9 mouse cellular contexts compared by ENCODE assay signal in the genomic region with DNA sequence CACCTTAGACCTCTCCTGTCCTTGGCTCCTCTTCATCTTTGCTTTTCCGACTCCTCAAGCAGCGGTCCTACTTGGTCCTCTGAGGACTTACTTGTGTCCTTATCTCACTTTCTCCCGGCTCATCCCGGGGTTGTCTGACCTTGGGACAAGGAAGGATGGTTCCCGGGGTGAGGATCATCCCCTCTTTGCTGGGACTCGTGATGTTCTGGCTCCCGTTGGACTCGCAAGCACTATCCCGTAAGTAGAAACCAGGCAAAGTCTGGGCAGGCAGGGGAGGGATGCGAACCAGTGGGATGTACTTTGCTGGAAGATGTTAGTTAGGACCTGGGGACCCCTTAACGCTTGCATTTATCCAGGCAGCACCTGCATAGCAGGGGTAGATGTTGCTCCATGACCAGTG. TPM values are rescaled to one million over a fixed set of nuclear protein-coding genes. Genes with fewer than 3 reads are reported as not detected.
A peak's percentile ranks its signal among the peaks of the same experiment; 100 is the strongest.
DNase-seq lines count a peak whose midpoint lies in the region; ATAC-seq and TF ChIP-seq lines count a peak whose summit lies in the region.
"Had no signal": no experiment of that assay in that cellular context is flagged by ENCODE, and none has a peak within 500 bp of the region (broad histone marks: within the 10 kb centered on the region; RNA-seq: fewer than 3 reads in every experiment).

No protein-coding gene starts in this region.

- intact Hi-C loops in gastrocnemius, adult 2 months (cut with DNase I) = loop anchor here (5.0 kb wide), 1 partner anchor 181 kb away; no protein-coding TSS in a partner anchor
- intact Hi-C loops in gastrocnemius, postnatal 14 days (cut with DNase I; ENCODE audit: low total_unique reads) = loop anchor here (5.0 kb wide), 1 partner anchor 106 kb away; no protein-coding TSS in a partner anchor

- no peak overlapping the region for H3K9ac ChIP-seq in neural tube, embryonic 11.5 days (ENCODE audit: low read length)
- H3K9ac ChIP-seq in limb, embryonic 15.5 days = no peak overlapping the region

- H3K4me2 ChIP-seq in neural tube, embryonic 11.5 days (ENCODE audit: low read depth) = peak overlapping the region; percentile 81
- H3K4me2 ChIP-seq in limb, embryonic 15.5 days = peak overlapping the region; percentile 98

- DNase-seq in gastrocnemius, adult 2 months = no peak
- no peak for DNase-seq in gastrocnemius, postnatal 14 days
- peak; percentile 16 for DNase-seq in neural tube, embryonic 11.5 days (ENCODE audit: low spot score)
- no peak for DNase-seq in neural tube, embryonic 10.5 days (ENCODE audit: extremely low spot score, low spot score)
- no peak for DNase-seq in cerebellum, postnatal 25 days
- DNase-seq in spleen, adult 12 weeks (ENCODE audit: low spot score) = no peak
- no peak for DNase-seq in spleen, postnatal 10 days (ENCODE audit: low spot score in 2 of 2)

- no peak for ATAC-seq in neural tube, embryonic 11.5 days (ENCODE audit: insufficient read depth, low FRiP score, low TSS enrichment)
- no peak for ATAC-seq in limb, embryonic 15.5 days (ENCODE audit: insufficient number of reproducible peaks, low FRiP score, low TSS enrichment, low read depth)

- H3K4me3 ChIP-seq in gastrocnemius, adult 2 months = peak overlapping the region; percentile 67
- peak overlapping the region; percentile 39 for H3K4me3 ChIP-seq in neural tube, embryonic 11.5 days (ENCODE audit: low read depth, low read length)
- peak overlapping the region; percentile 48 for H3K4me3 ChIP-seq in limb, embryonic 15.5 days

- H3K27me3 ChIP-seq in neural tube, embryonic 11.5 days (ENCODE audit: control insufficient read depth, insufficient read depth, low read length) = peaks cover 32% of the 10 kb centered on the region
- peaks cover 69% of the 10 kb centered on the region for H3K27me3 ChIP-seq in limb, embryonic 15.5 days

- no peaks in the 10 kb centered on the region for H3K9me3 ChIP-seq in neural tube, embryonic 11.5 days (ENCODE audit: control insufficient read depth, low read length)
- no peaks in the 10 kb centered on the region for H3K9me3 ChIP-seq in limb, embryonic 15.5 days

- no peak for TF ChIP-seq CTCF in gastrocnemius, adult 2 months (IDR thresholded peaks at IDR 0.05)

- no peaks in the 10 kb centered on the region for H3K36me3 ChIP-seq in neural tube, embryonic 11.5 days (ENCODE audit: control insufficient read depth, insufficient read depth, low read length)
- H3K36me3 ChIP-seq in limb, embryonic 15.5 days = no peaks in the 10 kb centered on the region

- WGBS in neural tube, embryonic 11.5 days = 8% methylated on average over 11 of the region's 11 CpGs
- WGBS in limb, embryonic 15.5 days = 5% methylated on average over 11 of the region's 11 CpGs

- H3K4me1 ChIP-seq in neural tube, embryonic 11.5 days (ENCODE audit: control insufficient read depth, insufficient read depth, low read length) = no peaks in the 10 kb centered on the region
- peaks cover 16% of the 10 kb centered on the region; the same call in 1 of the 2 replicates for H3K4me1 ChIP-seq in limb, embryonic 15.5 days

- H3K27ac ChIP-seq in gastrocnemius, adult 2 months = no peak overlapping the region
- H3K27ac ChIP-seq in neural tube, embryonic 11.5 days (ENCODE audit: low read depth, low read length) = no peak overlapping the region
- H3K27ac ChIP-seq in limb, embryonic 15.5 days = no peak overlapping the region
- H3K27ac ChIP-seq: macrophage had no signal

RNA-seq across cellular contexts. Expression of gene Chrdl2, which starts 0.4 kb away (rescaled TPM):
- total RNA-seq in gastrocnemius, adult 2 months (2021) = 1 to 10 TPM; 2.0 to 3.2 TPM
- total RNA-seq in gastrocnemius, postnatal 14 days (2021) = 1 to 10 TPM; 1.5 to 3.0 TPM
- polyA plus RNA-seq in neural tube, embryonic 11.5 days (2014; fragmentation: Nextera tagmentation; extraction: Ambion mirVana) = 0.20 and 0.69 TPM in 2 replicates
- 1.3 and 1.8 TPM in 2 replicates for polyA plus RNA-seq in limb, embryonic 15.5 days (2015; fragmentation: Nextera tagmentation; extraction: Ambion mirVana)
- polyA plus RNA-seq: macrophage had no signal

RNA-seq across cellular contexts. Expression of gene Rnf169, which starts 26.2 kb away (rescaled TPM):
- 1 to 10 TPM; 8.1 to 10.0 TPM for total RNA-seq in gastrocnemius, adult 2 months (2021)
- 1 to 10 TPM; 6.4 to 7.4 TPM for total RNA-seq in gastrocnemius, postnatal 14 days (2021)
- polyA plus RNA-seq in neural tube, embryonic 11.5 days (2014; fragmentation: Nextera tagmentation; extraction: Ambion mirVana) = 7.0 and 7.8 TPM in 2 replicates
- 4.3 and 5.4 TPM in 2 replicates for polyA plus RNA-seq in limb, embryonic 15.5 days (2015; fragmentation: Nextera tagmentation; extraction: Ambion mirVana)
